Mouse (Mus musculus) myocyte (in vitro differentiated cells): ENCODE measurements around the gene Olfr686.

ENCODE experiments used
- E2F4 ChIP-seq: IDR thresholded peaks from one replicate; pipeline ENCODE4 v1.6.1; 2011; ENCODE audit warnings: mild to moderate bottlenecking, control low read depth, moderate library complexity; ENCODE audit not compliant: insufficient read depth
- POLR2A ChIP-seq: IDR thresholded peaks from one replicate; pipeline ENCODE4 v1.6.1; 2011; ENCODE audit warnings: low read depth, mild to moderate bottlenecking, control low read depth, moderate library complexity; ENCODE audit not compliant: insufficient read length

- TF ChIP-seq POLR2A: no peak
- TF ChIP-seq E2F4: no peak
These were observed 22.1 kb upstream of the Olfr686 start for GRCm38 (mm10) chr7:105229386-105229785.
